ENCODE assay signal across 8 mouse cellular contexts in the genomic region with DNA sequence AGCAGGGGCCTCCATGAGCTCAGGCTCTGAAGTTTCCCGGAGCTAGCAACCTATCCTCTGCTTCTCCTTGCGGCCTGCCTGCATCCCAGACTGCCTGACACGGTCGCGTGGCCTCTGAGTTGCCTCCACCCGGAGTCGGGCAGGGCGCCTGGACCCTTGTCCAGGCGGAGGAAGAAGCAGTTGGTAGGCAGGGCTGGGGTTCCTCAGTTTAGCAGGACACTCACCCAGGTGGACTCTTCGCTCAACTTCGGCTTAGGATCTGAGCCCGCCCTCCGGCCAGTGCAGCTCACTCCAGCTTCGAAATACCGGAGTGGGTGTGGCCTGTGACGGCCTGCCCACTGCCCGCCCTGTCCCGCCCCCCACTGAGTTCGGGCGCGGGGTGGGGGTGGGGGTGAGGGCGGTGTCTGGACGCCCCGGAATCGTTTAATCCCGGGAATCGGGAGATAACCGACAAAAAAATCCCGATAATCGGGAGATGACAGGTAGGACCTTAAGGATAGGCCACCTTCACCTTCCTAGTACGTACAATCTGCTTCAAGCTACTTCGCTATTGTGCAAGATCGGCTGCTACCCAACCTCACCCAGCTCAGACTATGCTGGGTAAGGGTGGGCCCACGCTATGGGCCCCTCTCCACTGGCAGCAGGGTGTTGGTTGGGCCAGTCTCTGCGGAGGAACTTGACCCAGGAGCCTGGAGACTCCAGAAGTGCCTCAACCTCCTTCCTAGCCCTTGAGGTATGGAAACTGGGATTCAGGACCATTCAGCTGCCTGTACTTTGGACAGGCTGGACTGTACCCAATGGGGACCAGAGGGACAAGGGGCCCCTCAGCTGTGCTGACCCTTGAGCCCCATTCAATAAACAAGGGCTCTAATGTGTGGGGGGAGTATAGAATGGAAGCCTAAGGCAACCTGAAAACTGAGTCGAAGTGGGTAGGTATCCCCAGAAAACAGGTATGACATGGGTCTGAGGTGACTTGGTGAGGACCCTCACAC. TPM values are rescaled to one million over a fixed set of nuclear protein-coding genes. Genes with fewer than 3 reads are reported as not detected.
DNase-seq lines count a peak whose midpoint lies in the region; ATAC-seq and TF ChIP-seq lines count a peak whose summit lies in the region.

A gene (minus strand): TSS at position 339 of the 992 bp plus-strand sequence.

- H3K4me3 ChIP-seq in MEL (ENCODE audit: control insufficient read depth in 1 of 2, insufficient read depth in 1 of 2, low read depth in 2 of 2, low read length in 2 of 2), result peak within 1 kb of the TSS; percentile 94 to 98
- H3K4me3 ChIP-seq in hindbrain, embryonic 11.5 days (ENCODE audit: low read depth, low read length), result peak within 1 kb of the TSS; percentile 38

- no peak for TF ChIP-seq CTCF in MEL (IDR thresholded peaks at IDR 0.05 in 2 of 3, conservative IDR thresholded peaks at IDR 0.05 in 1 of 3; ENCODE audit: control insufficient read depth in 1 of 3, insufficient read depth in 1 of 3, low read depth in 2 of 3, low read length in 3 of 3, poor library complexity in 1 of 3, severe bottlenecking in 1 of 3)

- peak; percentile 39; the same call in 1 of the 2 replicates for ATAC-seq in frontal cortex, adult (ENCODE audit: low TSS enrichment)
- peak; percentile 46; the same call in 1 of the 2 replicates for ATAC-seq in hindbrain, embryonic 11.5 days (ENCODE audit: low FRiP score)

- no peaks in the 10 kb centered on the region for H3K27me3 ChIP-seq in MEL (ENCODE audit: control insufficient read depth in 1 of 2, insufficient read depth in 2 of 2, low read length in 2 of 2)
- H3K27me3 ChIP-seq in hindbrain, embryonic 11.5 days (ENCODE audit: control insufficient read depth, insufficient read depth, low read length), result 0 out of 2 replicates have a peak, but pooled peaks cover 2% of the 10 kb centered on the region

- H3K36me3 ChIP-seq in MEL (ENCODE audit: control insufficient read depth in 1 of 2, insufficient read depth in 2 of 2, low read length in 2 of 2), result peaks cover 0 to 15% of the 10 kb centered on the region in 2 experiments; a peak in 2 of 4 replicates
- H3K36me3 ChIP-seq in hindbrain, embryonic 11.5 days (ENCODE audit: control insufficient read depth, insufficient read depth, low read length), result no peaks in the 10 kb centered on the region

- 8% methylated on average over 36 of the region's 36 CpGs for WGBS in hindbrain, embryonic 11.5 days

- TF ChIP-seq POLR2A in MEL (IDR thresholded peaks at IDR 0.05; ENCODE audit: control insufficient read depth in 1 of 2, insufficient read depth in 1 of 2, low read depth in 1 of 2, low read length in 2 of 2, poor library complexity in 1 of 2), result peak; percentile 21 to 57; a peak in 1 of 4 replicates

- H3K4me1 ChIP-seq in MEL (ENCODE audit: control insufficient read depth in 1 of 2, insufficient read depth in 2 of 2, low read length in 2 of 2), result peaks cover 0 to 28% of the 10 kb centered on the region in 2 experiments; a peak in 3 of 4 replicates
- H3K4me1 ChIP-seq in hindbrain, embryonic 11.5 days (replicated peaks; ENCODE audit: control insufficient read depth, insufficient read depth, low read length), result peaks cover 16% of the 10 kb centered on the region

- H3K79me2 ChIP-seq in MEL (ENCODE audit: control insufficient read depth, insufficient read depth, low read length, poor library complexity), result peaks cover 4% of the 10 kb centered on the region

- no peaks in the 10 kb centered on the region for H3K9me3 ChIP-seq in MEL (replicated peaks; ENCODE audit: insufficient read depth, low read length)
- H3K9me3 ChIP-seq in hindbrain, embryonic 11.5 days (ENCODE audit: control insufficient read depth, low read length), result no peaks in the 10 kb centered on the region

- peak within 1 kb of the TSS; percentile 66 for H3K4me2 ChIP-seq in hindbrain, embryonic 11.5 days (replicated peaks; ENCODE audit: low read depth, low read length)

- TF ChIP-seq EP300 in MEL (IDR thresholded peaks at IDR 0.05; ENCODE audit: low read depth in 1 of 2, low read length in 2 of 2), result no peak

- H3K9ac ChIP-seq in MEL (ENCODE audit: control insufficient read depth, low read depth, low read length, poor library complexity, severe bottlenecking), result peak within 1 kb of the TSS; percentile 84
- H3K9ac ChIP-seq in hindbrain, embryonic 11.5 days (ENCODE audit: low read depth, low read length), result peak within 1 kb of the TSS; percentile 47; the same call in 1 of the 2 replicates

- no peak within 1 kb of the TSS; the same call in 1 of the 2 replicates for H3K27ac ChIP-seq in MEL (ENCODE audit: control insufficient read depth, low read depth, low read length)
- no peak within 1 kb of the TSS for H3K27ac ChIP-seq in hindbrain, embryonic 11.5 days (ENCODE audit: low read depth, low read length)

- peak; percentile 75 for DNase-seq in MEL (ENCODE audit: low read depth, low spot score)
- peak; percentile 64 for DNase-seq in c-Kit-positive CD71-positive TER-119-positive erythroid progenitor cells, embryonic 14.5 days (ENCODE audit: low spot score)
- peak; percentile 59 for DNase-seq in hindbrain, embryonic 11.5 days (ENCODE audit: low spot score)
- DNase-seq in layer of hippocampus, postnatal 14 days (ENCODE audit: low spot score in 2 of 2), result peak; percentile 45 to 56
- peak; percentile 84 for DNase-seq in lung, postnatal 25 days (ENCODE audit: low spot score)
- peak; percentile 52 for DNase-seq in retina, embryonic 14.5 days (ENCODE audit: low spot score)
- peak; percentile 77 for DNase-seq in urinary bladder, adult 2 months (ENCODE audit: low spot score)

- TF ChIP-seq RAD21 in MEL (IDR thresholded peaks at IDR 0.05; ENCODE audit: low read depth, low read length), result no peak

TF ChIP-seq in MEL, 35 proteins besides CTCF, POLR2A, EP300 and RAD21:
- peak; percentile 51; the same call in 1 of the 2 replicates for TF ChIP-seq SIN3A (IDR thresholded peaks at IDR 0.05; ENCODE audit: low read length)
- 0 out of 2 replicates have a peak, but pooled peaks have one; percentile 24 for TF ChIP-seq ZMIZ1 (IDR thresholded peaks at IDR 0.05; ENCODE audit: low read depth, low read length)
- peak; percentile 51; the same call in 1 of the 2 replicates for TF ChIP-seq POLR2AphosphoS2 (IDR thresholded peaks at IDR 0.05; ENCODE audit: low read length)
- TF ChIP-seq ELF1 (IDR thresholded peaks at IDR 0.05; ENCODE audit: low read depth, low read length), result no peak
- 0 out of 2 replicates have a peak, but pooled peaks have one; percentile 18 for TF ChIP-seq TBP (IDR thresholded peaks at IDR 0.05; ENCODE audit: low read depth, low read length)
- 0 out of 2 replicates have a peak, but pooled peaks have one; percentile 48 for TF ChIP-seq MAZ (IDR thresholded peaks at IDR 0.05; ENCODE audit: low read depth, low read length)
- no peak for TF ChIP-seq CHD1 (IDR thresholded peaks at IDR 0.05; ENCODE audit: low read depth, low read length)
- peak; percentile 50; the same call in 1 of the 2 replicates for TF ChIP-seq NELFE (IDR thresholded peaks at IDR 0.05; ENCODE audit: low read depth, low read length)

RNA-seq across cellular contexts. Expression of the gene that starts here (rescaled TPM):
- 17.0 and 21.4 TPM in 2 replicates for total RNA-seq in MEL (2012; rRNA removed)
- polyA plus RNA-seq in MEL (2012; ENCODE audit: insufficient read depth in 1 of 2, insufficient read length in 2 of 2, low read depth in 1 of 2, low replicate concordance in 2 of 2, missing spikeins in 1 of 2), result 10 to 100 TPM in 1 of 2 experiments, not detected in 1; 32.6 TPM
- 10.7 and 11.6 TPM in 2 replicates for polyA plus RNA-seq in hindbrain, embryonic 11.5 days (2014; fragmentation: Nextera tagmentation; extraction: Ambion mirVana)
- 10 to 100 TPM; 15.4 to 20.2 TPM for total RNA-seq in layer of hippocampus, postnatal 14 days (2021)
- 88.3 and 112 TPM in 2 replicates for polyA plus RNA-seq in urinary bladder, adult 2 months (2012; rRNA removed)
